Mouse (Mus musculus) fibroblast of lung, adult 2 months (primary cell): ENCODE measurements around the gene Wnk3.
"Not testable (repeated sequence)": the region's sequence is repeated elsewhere in the genome, so short reads cannot be mapped to it uniquely, and the experiment has no call there.

Experiments
- DNase-seq: peaks from one replicate; pipeline ENCODE4 v3.0.0-alpha.2; 2011; ENCODE audit warnings: low read depth

The Wnk3 gene

GRCm38 (mm10) chrX:151197778-151198177 is at the start of gene Wnk3:
TSS of gene Wnk3 (plus strand) at chrX:151198078.
- DNase-seq, result no peak

GRCm38 (mm10) chrX:151158414-151158813 is 39.5 kb upstream of the Wnk3 start:
- no peak for DNase-seq

- no peak for DNase-seq
Measured at GRCm38 (mm10) chrX:151168438-151169131, 29.3 kb upstream of the Wnk3 start.

GRCm38 (mm10) chrX:151169261-151169961 is 28.5 kb upstream of the Wnk3 start:
- peak; percentile 8 for DNase-seq

DNA sequence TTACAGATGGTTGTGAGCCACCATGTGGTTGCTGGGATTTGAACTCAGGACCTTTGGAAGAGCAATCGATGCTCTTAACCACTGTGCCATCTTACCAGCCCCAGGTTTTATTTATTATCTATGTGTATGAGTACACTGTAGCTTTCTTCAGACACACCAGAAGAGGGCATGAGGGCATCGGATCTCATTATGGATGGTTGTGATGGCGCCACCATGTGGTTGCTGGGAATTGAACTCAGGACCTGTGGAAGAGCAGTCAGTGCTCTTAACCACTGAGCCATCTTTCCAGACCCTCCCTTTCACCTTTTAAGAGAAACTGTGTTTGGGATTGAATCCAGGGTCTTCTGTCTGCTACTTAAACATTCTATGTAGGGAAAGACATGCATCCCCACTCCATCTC is 24.7 kb upstream of the Wnk3 start:
- not testable (repeated sequence) for DNase-seq

DNA sequence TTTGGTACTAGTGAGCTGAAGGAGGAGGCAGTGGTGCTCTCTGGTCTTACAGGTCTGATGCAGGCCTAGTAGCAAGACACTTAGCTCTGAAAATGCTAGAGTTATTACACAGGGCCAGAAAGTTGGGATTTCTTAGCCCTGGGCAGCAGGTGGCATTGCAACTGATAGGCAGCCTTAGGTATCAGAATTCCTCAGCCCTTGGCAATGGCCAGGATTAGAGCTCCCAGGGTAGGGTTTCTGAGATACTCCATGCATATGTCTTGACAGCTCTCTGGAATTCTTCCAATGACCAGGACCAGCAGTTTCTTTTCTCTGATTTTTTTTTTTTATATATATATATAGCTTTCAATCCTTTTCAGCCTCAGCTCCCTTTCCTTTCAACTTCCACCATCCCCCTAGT is 100.5 kb downstream of the Wnk3 start:
- no peak for DNase-seq

DNA sequence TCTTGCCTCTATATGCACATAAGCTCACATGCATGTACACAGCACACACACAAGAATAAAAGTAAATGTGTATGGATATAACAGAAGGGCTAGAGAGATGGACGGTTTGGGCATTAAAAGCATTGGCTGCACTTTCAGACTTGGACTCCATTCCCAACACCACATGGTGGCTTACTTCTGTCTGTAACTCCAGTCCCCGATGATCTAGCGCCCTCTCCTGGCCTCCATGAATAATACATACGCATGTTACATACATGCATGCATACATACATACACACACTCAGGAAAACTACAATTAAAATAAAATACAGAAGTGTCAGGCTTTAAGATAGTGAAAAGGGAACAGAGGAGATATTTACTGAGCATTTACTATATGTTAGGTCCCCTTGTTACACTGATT is 115.9 kb downstream of the Wnk3 start:
- no peak for DNase-seq

DNA sequence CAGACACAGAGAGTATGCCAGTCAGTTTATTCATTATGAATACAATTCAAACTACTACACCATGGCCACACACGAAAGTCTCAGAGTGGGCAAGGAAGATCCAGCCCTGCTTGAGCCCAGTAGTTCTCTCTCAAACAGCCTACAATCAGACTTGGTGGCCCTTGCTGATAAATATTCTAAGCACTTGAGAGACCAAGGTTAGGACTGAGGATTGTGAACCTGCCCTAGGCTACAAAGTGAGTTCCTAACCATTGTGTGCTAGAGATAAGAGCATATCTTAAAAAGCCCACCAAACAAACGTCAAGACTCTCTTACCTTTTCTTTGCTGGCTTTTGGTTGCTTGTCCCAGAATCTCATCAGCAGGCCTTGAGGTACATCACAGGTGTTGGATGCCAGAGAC is 135.7 kb downstream of the Wnk3 start:
- no peak for DNase-seq

DNA sequence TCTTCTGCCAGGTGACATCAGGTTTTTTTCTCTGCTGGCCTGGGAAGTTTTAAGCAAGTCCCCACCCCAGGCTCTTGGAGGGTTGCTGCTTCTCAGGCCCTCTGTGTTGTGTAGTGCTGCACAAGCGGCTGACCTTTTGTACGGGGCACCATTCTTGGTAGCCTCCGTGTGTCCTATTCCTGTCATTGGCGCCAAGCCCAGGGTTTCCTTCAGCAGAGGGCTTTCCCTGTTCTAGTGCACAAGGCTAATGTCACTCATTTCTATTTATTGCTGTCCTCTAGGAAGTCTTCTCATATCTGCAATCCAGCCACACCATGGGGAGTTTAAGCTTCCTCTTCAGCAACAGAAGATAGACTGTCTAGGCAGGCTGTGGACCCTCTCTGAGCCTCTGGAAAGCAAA is 139.9 kb downstream of the Wnk3 start:
- DNase-seq, result no peak

GRCm38 (mm10) chrX:151343761-151344500 is 146.1 kb downstream of the Wnk3 start, which contains the start of gene Fam120c:
TSS of gene Fam120c (plus strand) at chrX:151344175.
- DNase-seq, result peak; percentile 49

DNA sequence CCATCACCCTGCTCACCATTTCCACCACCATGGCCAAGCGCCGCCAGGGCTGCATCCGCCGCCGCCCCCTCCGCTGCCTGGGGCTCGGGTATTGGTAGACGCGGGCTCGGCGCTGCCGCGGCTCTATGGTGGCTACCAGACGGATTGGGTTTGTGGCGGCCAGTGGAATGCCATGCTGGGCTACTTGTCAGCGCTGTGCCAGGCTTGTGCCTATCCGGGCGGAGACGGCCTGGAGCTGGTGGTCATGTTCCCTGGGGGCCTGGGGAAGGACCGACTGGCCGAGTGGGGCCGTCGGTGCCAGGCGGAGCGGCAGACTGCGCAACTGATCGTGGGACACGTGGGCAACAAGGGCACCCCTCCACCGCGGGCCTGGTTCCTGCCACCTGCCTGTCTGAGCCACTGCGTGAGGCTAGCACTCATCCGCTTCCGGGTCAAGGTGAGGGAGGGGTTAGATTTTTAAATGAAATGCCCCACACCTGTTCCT is 146.7 kb downstream of the Wnk3 start:
- DNase-seq, result no peak

GRCm38 (mm10) chrX:151345333-151346125 is 147.7 kb downstream of the Wnk3 start:
- DNase-seq, result peak; percentile 35

- DNase-seq, result no peak
Measured at GRCm38 (mm10) chrX:151347278-151347677, 149.4 kb downstream of the Wnk3 start.

DNA sequence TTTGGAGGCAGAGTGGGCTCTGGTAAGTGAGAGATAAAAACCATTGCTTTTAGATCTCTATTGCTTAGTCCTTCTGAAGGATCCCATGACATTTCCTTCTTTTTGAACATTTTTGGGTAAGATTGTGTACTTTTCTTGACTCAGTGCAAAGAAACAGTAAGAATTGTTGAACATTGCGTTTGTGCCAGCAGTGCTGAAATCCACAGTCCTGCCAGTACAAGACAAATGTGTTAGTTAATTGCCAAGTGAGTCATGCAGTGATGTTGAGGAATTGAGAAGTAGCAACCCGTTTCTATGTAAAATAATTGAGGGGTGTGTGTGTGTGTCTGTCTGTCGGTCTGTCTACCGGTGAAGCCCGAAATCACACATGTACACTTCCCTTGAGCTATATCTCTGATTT is 151.4 kb downstream of the Wnk3 start:
- DNase-seq, result peak; percentile 52
